16 mouse cellular contexts compared by ENCODE assay signal in genomic region chr8:124288215-124288864, GRCm38 (mm10).
"Had no signal": no experiment of that assay in that cellular context is flagged by ENCODE, and none has a peak within 500 bp of the region (broad histone marks: within the 10 kb centered on the region; RNA-seq: fewer than 3 reads in every experiment).

No protein-coding gene starts in this region.

- H3K9ac ChIP-seq: kidney, embryonic 15.5 days; limb, embryonic 15.5 days; liver, embryonic 12.5 days; lung, embryonic 14.5 days; midbrain, embryonic 15.5 days; neural tube, embryonic 13.5 days had no signal

- H3K4me2 ChIP-seq: kidney, embryonic 15.5 days; limb, embryonic 15.5 days; liver, embryonic 12.5 days; lung, embryonic 14.5 days; midbrain, embryonic 15.5 days; neural tube, embryonic 13.5 days had no signal

- DNase-seq: kidney, postnatal 25 days; layer of hippocampus, adult 9-11 months; layer of hippocampus, postnatal 36 days; lung, embryonic 14.5 days; lung, postnatal 10 days; retina, postnatal 1 day; right cerebral cortex, postnatal 4 days; spleen, adult 18-20 months; thymus, adult 18-20 months; thymus, postnatal 14 days had no signal

- ATAC-seq: liver, embryonic 12.5 days; midbrain, embryonic 15.5 days had no signal

- H3K4me3 ChIP-seq: kidney, embryonic 15.5 days; limb, embryonic 15.5 days; liver, embryonic 12.5 days; midbrain, embryonic 15.5 days; neural tube, embryonic 13.5 days had no signal

- H3K27me3 ChIP-seq: kidney, embryonic 15.5 days; limb, embryonic 15.5 days; liver, embryonic 12.5 days; midbrain, embryonic 15.5 days; neural tube, embryonic 13.5 days had no signal

- H3K27ac ChIP-seq: kidney, embryonic 15.5 days; liver, embryonic 12.5 days; macrophage; midbrain, embryonic 15.5 days; neural tube, embryonic 13.5 days had no signal

- H3K36me3 ChIP-seq: kidney, embryonic 15.5 days; limb, embryonic 15.5 days; liver, embryonic 12.5 days; midbrain, embryonic 15.5 days; neural tube, embryonic 13.5 days had no signal

- H3K9me3 ChIP-seq: kidney, embryonic 15.5 days; limb, embryonic 15.5 days; liver, embryonic 12.5 days; midbrain, embryonic 15.5 days; neural tube, embryonic 13.5 days had no signal
